Mouse (Mus musculus) neural tube, embryonic 11.5 days (tissue): ENCODE data around the gene Rrp1. TPM values are rescaled to one million over a fixed set of nuclear protein-coding genes. Genes with fewer than 3 reads are reported as not detected.

ENCODE experiments used
- ATAC-seq: fragments of 200-750 bp; cut with Nextera tagmentation; 2 replicates; pipeline ENCODE4 v1.8.0; 2017; ENCODE audit warnings: moderate number of reproducible peaks, mild to moderate bottlenecking, moderate TSS enrichment, moderate library complexity; ENCODE audit not compliant: insufficient read depth, low FRiP score, low TSS enrichment
- DNase-seq: peaks from one replicate; pipeline ENCODE4 v3.0.0-alpha.2; 2015; ENCODE audit warnings: low spot score
- H3K27ac ChIP-seq: fragments of 300-500 bp; sonication (generic); 2 replicates; pipeline ENCODE4 v1.5.1; 2014; ENCODE audit warnings: low read depth, mild to moderate bottlenecking, low read length
- H3K27me3 ChIP-seq: fragments of 300-500 bp; sonication (generic); 2 replicates; pipeline ENCODE4 v1.6.1; 2014; ENCODE audit warnings: mild to moderate bottlenecking, low read length, mixed read lengths; ENCODE audit not compliant: control insufficient read depth, insufficient read depth
- H3K36me3 ChIP-seq: fragments of 300-500 bp; sonication (generic); 2 replicates; pipeline ENCODE4 v1.6.1; 2014; ENCODE audit warnings: mild to moderate bottlenecking, low read length, moderate library complexity, mixed read lengths; ENCODE audit not compliant: control insufficient read depth, insufficient read depth
- H3K4me1 ChIP-seq: fragments of 300-500 bp; sonication (generic); 2 replicates; pipeline ENCODE4 v1.6.1; 2014; ENCODE audit warnings: low read length, mixed read lengths; ENCODE audit not compliant: control insufficient read depth, insufficient read depth
- H3K4me2 ChIP-seq: fragments of 300-500 bp; sonication (generic); 2 replicates; pipeline ENCODE4 v1.6.1; 2014; ENCODE audit warnings: low read depth, mild to moderate bottlenecking, moderate library complexity
- H3K4me3 ChIP-seq: fragments of 300-500 bp; sonication (generic); 2 replicates; pipeline ENCODE4 v1.5.1; 2014; ENCODE audit warnings: low read depth, low read length
- H3K9ac ChIP-seq: fragments of 300-500 bp; sonication (generic); 2 replicates; pipeline ENCODE4 v1.6.1; 2014; ENCODE audit warnings: mild to moderate bottlenecking, low read length
- H3K9me3 ChIP-seq: fragments of 300-500 bp; sonication (generic); 2 replicates; pipeline ENCODE4 v1.6.1; 2016; ENCODE audit warnings: low read length; ENCODE audit not compliant: control insufficient read depth
- WGBS: fragments of 180-500 bp; shearing (Covaris S2); extraction: QIAGEN DNeasy Blood & Tissue Kit; methylation state at CpG from one replicate; pipeline ENCODE4 v1.1.7; 2014; 5-methylcytosine and 5-hydroxymethylcytosine counted together
- polyA plus RNA-seq: library from polyadenylated mRNA; unstranded; fragments of >200 nt; fragmentation: Nextera tagmentation; extraction: Ambion mirVana; gene quantifications from 2 replicates; pipeline ENCODE4 v1.2.1, GENCODE M21; 2014

Rrp1 gene
- 257 and 278 TPM in 2 replicates for polyA plus RNA-seq

GRCm38 (mm10) chr10:78412319-78413151, at the start of gene Rrp1:
TSS of gene Rrp1 (minus strand) at chr10:78413043.
- ATAC-seq (peak; percentile 93), DNase-seq (peak; percentile 95)
- Histone ChIP-seq H3K27me3 (no peaks in the 10 kb centered on the region), H3K36me3 (peaks cover 16% of the 10 kb centered on the region), H3K9me3 (no peaks in the 10 kb centered on the region), H3K4me1 (no peaks in the 10 kb centered on the region; the same call in 1 of the 2 replicates), H3K27ac (peak within 1 kb of the TSS; percentile 68), H3K9ac (peak within 1 kb of the TSS; percentile 83), H3K4me2 (peak within 1 kb of the TSS; percentile 83), H3K4me3 (peak within 1 kb of the TSS; percentile 94)
- under 1% methylated on average over 70 of the region's 70 CpGs for WGBS

GRCm38 (mm10) chr10:78461767-78462166, 48.9 kb upstream of the Rrp1 start:
- no peak for ATAC-seq
- Histone ChIP-seq H3K27me3 (no peaks in the 10 kb centered on the region), H3K4me3 (no peak overlapping the region), H3K27ac (no peak overlapping the region), H3K4me2 (no peak overlapping the region), H3K36me3 (no peaks in the 10 kb centered on the region), H3K9ac (no peak overlapping the region), H3K9me3 (no peaks in the 10 kb centered on the region), H3K4me1 (peaks cover 8% of the 10 kb centered on the region)
- 67% methylated on average over 4 of the region's 4 CpGs for WGBS
- no peak for DNase-seq

- Histone ChIP-seq H3K9ac (no peak overlapping the region), H3K4me3 (no peak overlapping the region), H3K27me3 (no peaks in the 10 kb centered on the region), H3K36me3 (no peaks in the 10 kb centered on the region), H3K27ac (no peak overlapping the region), H3K9me3 (no peaks in the 10 kb centered on the region), H3K4me1 (peaks cover 8% of the 10 kb centered on the region), H3K4me2 (no peak overlapping the region)
- DNase-seq (no peak), ATAC-seq (no peak)
- 65% methylated on average over 5 of the region's 5 CpGs for WGBS
Observed at GRCm38 (mm10) chr10:78460463-78460862, 47.6 kb upstream of the Rrp1 start.

- Histone ChIP-seq H3K4me2 (no peak overlapping the region), H3K27ac (no peak overlapping the region), H3K9me3 (no peaks in the 10 kb centered on the region), H3K4me3 (no peak overlapping the region), H3K4me1 (no peaks in the 10 kb centered on the region), H3K36me3 (no peaks in the 10 kb centered on the region), H3K9ac (no peak overlapping the region), H3K27me3 (no peaks in the 10 kb centered on the region)
- WGBS = 72% methylated on average over 5 of the region's 5 CpGs
- DNase-seq (no peak), ATAC-seq (no peak)
Observed at GRCm38 (mm10) chr10:78458348-78459111, 45.7 kb upstream of the Rrp1 start.

GRCm38 (mm10) chr10:78457495-78458347, 44.9 kb upstream of the Rrp1 start:
- no peak overlapping the region for H3K9ac ChIP-seq
- no peak overlapping the region for H3K4me2 ChIP-seq
- H3K4me1 ChIP-seq = no peaks in the 10 kb centered on the region
- DNase-seq = no peak
- peak; percentile 42; the same call in 1 of the 2 replicates for ATAC-seq
- no peak overlapping the region for H3K27ac ChIP-seq
- H3K36me3 ChIP-seq = no peaks in the 10 kb centered on the region
- no peak overlapping the region for H3K4me3 ChIP-seq
- no peaks in the 10 kb centered on the region for H3K9me3 ChIP-seq
- 24% methylated on average over 10 of the region's 10 CpGs for WGBS
- no peaks in the 10 kb centered on the region for H3K27me3 ChIP-seq

- H3K36me3 ChIP-seq = no peaks in the 10 kb centered on the region
- ATAC-seq (no peak), DNase-seq (no peak)
- H3K9me3 ChIP-seq = no peaks in the 10 kb centered on the region
- H3K27me3 ChIP-seq = no peaks in the 10 kb centered on the region
- H3K4me2 ChIP-seq = no peak overlapping the region
- no peak overlapping the region for H3K27ac ChIP-seq
- H3K9ac ChIP-seq = no peak overlapping the region
- WGBS = 94% methylated on average over 13 of the region's 13 CpGs
- no peak overlapping the region for H3K4me3 ChIP-seq
- H3K4me1 ChIP-seq = no peaks in the 10 kb centered on the region
Observed at GRCm38 (mm10) chr10:78456696-78457095, 43.9 kb upstream of the Rrp1 start.

GRCm38 (mm10) chr10:78452641-78453040, 39.8 kb upstream of the Rrp1 start:
- no peaks in the 10 kb centered on the region for H3K36me3 ChIP-seq
- H3K27me3 ChIP-seq = no peaks in the 10 kb centered on the region
- H3K9me3 ChIP-seq = no peaks in the 10 kb centered on the region
- no peak overlapping the region for H3K4me3 ChIP-seq
- no peak for ATAC-seq
- H3K9ac ChIP-seq = no peak overlapping the region
- H3K4me2 ChIP-seq = no peak overlapping the region
- 25% methylated on average over 4 of the region's 4 CpGs for WGBS
- H3K27ac ChIP-seq = 0 out of 2 replicates have a peak overlapping the region, but pooled peaks have one; percentile 6
- H3K4me1 ChIP-seq = no peaks in the 10 kb centered on the region
- no peak for DNase-seq

GRCm38 (mm10) chr10:78450761-78451160, 37.9 kb upstream of the Rrp1 start:
- no peak overlapping the region for H3K4me2 ChIP-seq
- 93% methylated on average over 5 of the region's 5 CpGs for WGBS
- no peaks in the 10 kb centered on the region for H3K9me3 ChIP-seq
- DNase-seq (no peak), ATAC-seq (no peak)
- H3K9ac ChIP-seq = no peak overlapping the region
- no peak overlapping the region for H3K4me3 ChIP-seq
- no peaks in the 10 kb centered on the region for H3K27me3 ChIP-seq
- H3K27ac ChIP-seq = no peak overlapping the region
- no peaks in the 10 kb centered on the region for H3K4me1 ChIP-seq
- no peaks in the 10 kb centered on the region for H3K36me3 ChIP-seq
